Comparison of ENCODE assay signal across 9 mouse cellular contexts in genomic region chr15:99668881-99669280, GRCm38 (mm10). TPM values are rescaled to one million over a fixed set of nuclear protein-coding genes. Genes with fewer than 3 reads are reported as not detected.
A peak's percentile ranks its signal among the peaks of the same experiment; 100 is the strongest.
DNase-seq lines count a peak whose midpoint lies in the region; ATAC-seq and TF ChIP-seq lines count a peak whose summit lies in the region.
"Had no signal": no experiment of that assay in that cellular context is flagged by ENCODE, and none has a peak within 500 bp of the region (broad histone marks: within the 10 kb centered on the region; RNA-seq: fewer than 3 reads in every experiment).

No protein-coding gene starts in this region.

- no peak overlapping the region for H3K9ac ChIP-seq in heart, embryonic 12.5 days
- H3K9ac ChIP-seq in limb, embryonic 11.5 days (ENCODE audit: low read length), result no peak overlapping the region

- peaks cover 81% of the 10 kb centered on the region for H3K27me3 ChIP-seq in heart, embryonic 12.5 days (replicated peaks)
- peaks cover 54% of the 10 kb centered on the region for H3K27me3 ChIP-seq in limb, embryonic 11.5 days (ENCODE audit: control insufficient read depth, insufficient read depth, low read length)
- H3K27me3 ChIP-seq in myocyte (ENCODE audit: control insufficient read depth, insufficient read depth, insufficient read length), result peaks cover 41% of the 10 kb centered on the region

- H3ac ChIP-seq in myocyte (ENCODE audit: control insufficient read depth, insufficient read length), result no peak overlapping the region

- H3K36me3 ChIP-seq in heart, embryonic 12.5 days, result no peaks in the 10 kb centered on the region
- H3K36me3 ChIP-seq in limb, embryonic 11.5 days (ENCODE audit: control insufficient read depth, insufficient read depth, low read length), result no peaks in the 10 kb centered on the region
- H3K36me3 ChIP-seq in myocyte (ENCODE audit: control insufficient read depth, insufficient read depth), result no peaks in the 10 kb centered on the region

- ATAC-seq in heart, embryonic 12.5 days (ENCODE audit: insufficient number of reproducible peaks, low FRiP score), result no peak
- ATAC-seq in common myeloid progenitor, adult 5-6 weeks (replicated peaks; ENCODE audit: low read depth, poor library complexity, severe bottlenecking), result peak; percentile 44
- peak; percentile 77 for ATAC-seq in inflammation-experienced regulatory T-cells, adult 6 months
- ATAC-seq in limb, embryonic 11.5 days (ENCODE audit: insufficient number of reproducible peaks, low FRiP score, low TSS enrichment, low read depth), result no peak
- ATAC-seq: Patski had no signal

- H3K9me3 ChIP-seq in heart, embryonic 12.5 days (replicated peaks), result no peaks in the 10 kb centered on the region
- no peaks in the 10 kb centered on the region for H3K9me3 ChIP-seq in limb, embryonic 11.5 days (ENCODE audit: control insufficient read depth, low read length)

- peaks cover 38% of the 10 kb centered on the region for H3K4me1 ChIP-seq in heart, embryonic 12.5 days (replicated peaks)
- H3K4me1 ChIP-seq in limb, embryonic 11.5 days (ENCODE audit: control insufficient read depth, insufficient read depth, low read length), result peaks cover 11% of the 10 kb centered on the region

- TF ChIP-seq POLR2A in myocyte (IDR thresholded peaks at IDR 0.05; ENCODE audit: insufficient read length, low read depth), result no peak

- 3% methylated on average over 12 of the region's 12 CpGs for WGBS in heart, embryonic 12.5 days
- WGBS in limb, embryonic 11.5 days, result under 1% methylated on average over 12 of the region's 12 CpGs

- H3K27ac ChIP-seq in heart, embryonic 12.5 days (ENCODE audit: poor library complexity, severe bottlenecking), result no peak overlapping the region
- no peak overlapping the region for H3K27ac ChIP-seq in limb, embryonic 11.5 days (replicated peaks; ENCODE audit: low read depth, low read length)

- no peak overlapping the region for H3K4me2 ChIP-seq in heart, embryonic 12.5 days
- no peak overlapping the region for H3K4me2 ChIP-seq in limb, embryonic 11.5 days (ENCODE audit: low read depth, severe bottlenecking)
- H3K4me2 ChIP-seq in myocyte (ENCODE audit: low read depth), result no peak overlapping the region

- H3K4me3 ChIP-seq in heart, embryonic 12.5 days, result no peak overlapping the region
- H3K4me3 ChIP-seq in limb, embryonic 11.5 days (ENCODE audit: low read depth, low read length), result no peak overlapping the region
- H3K4me3 ChIP-seq in myocyte, result no peak overlapping the region

- DNase-seq in heart, adult 11 months, result peak; percentile 93
- DNase-seq in gastrocnemius, adult 8-10 months (ENCODE audit: low spot score in 2 of 2), result peak; percentile 41 to 62
- peak; percentile 83 for DNase-seq in limb, embryonic 11.5 days (ENCODE audit: low spot score)
- peak; percentile 51 to 62 for DNase-seq in spleen, postnatal 14 days (ENCODE audit: low spot score in 2 of 2)

- no peaks in the 10 kb centered on the region for H3K79me2 ChIP-seq in myocyte (ENCODE audit: control insufficient read depth, insufficient read depth)

TF ChIP-seq in myocyte, 11 proteins besides CTCF, POLR2A, EP300 and RAD21:
- TF ChIP-seq MYOG (IDR thresholded peaks at IDR 0.05; ENCODE audit: control insufficient read depth in 1 of 3, insufficient read depth in 1 of 3, insufficient read length in 2 of 3, low read depth in 2 of 3) (no peak), REST (IDR thresholded peaks at IDR 0.05; ENCODE audit: insufficient read depth, insufficient read length) (peak; percentile 89), E2F4 (IDR thresholded peaks at IDR 0.05; ENCODE audit: insufficient read depth) (no peak), TCF12 (IDR thresholded peaks at IDR 0.05; ENCODE audit: insufficient read depth, poor library complexity, severe bottlenecking) (no peak)

RNA-seq across cellular contexts. Expression of gene Asic1, which starts 1.3 kb away (rescaled TPM):
- 2.6 and 3.2 TPM in 2 replicates for polyA plus RNA-seq in heart, embryonic 12.5 days (2016; fragmentation: Nextera tagmentation; extraction: Ambion mirVana)
- not detected in 2 replicates for total RNA-seq in common myeloid progenitor, adult 5-6 weeks (2017)
- total RNA-seq in gastrocnemius, adult 8-10 months (2022), result not detected
- polyA plus RNA-seq in inflammation-experienced regulatory T-cells, adult 6 months (2017; shearing (Covaris generic)), result under 1 TPM in 2 of 3 experiments, not detected in 1; 0.20 to 0.40 TPM
- 0.57 and 0.64 TPM in 2 replicates for polyA plus RNA-seq in limb, embryonic 11.5 days (2014; fragmentation: Nextera tagmentation; extraction: Ambion mirVana)
- polyA plus RNA-seq in myocyte (2012; fragmentation: generic; extraction: Trizol), result 2.0 TPM

RNA-seq across cellular contexts. Expression of gene Racgap1, which starts 17.4 kb away (rescaled TPM):
- polyA plus RNA-seq in heart, embryonic 12.5 days (2016; fragmentation: Nextera tagmentation; extraction: Ambion mirVana), result 131 and 140 TPM in 2 replicates
- total RNA-seq in common myeloid progenitor, adult 5-6 weeks (2017), result 60.6 and 78.1 TPM in 2 replicates
- 1 to 10 TPM in 2 of 4 experiments, under 1 TPM in 2; 0.31 to 2.4 (median 1.1) TPM for total RNA-seq in gastrocnemius, adult 8-10 months (2022)
- 100 to 1,000 TPM in 1 of 3 experiments, 10 to 100 TPM in 2; 18.4 to 106 (median 18.6) TPM for polyA plus RNA-seq in inflammation-experienced regulatory T-cells, adult 6 months (2017; shearing (Covaris generic))
- 108 and 125 TPM in 2 replicates for polyA plus RNA-seq in limb, embryonic 11.5 days (2014; fragmentation: Nextera tagmentation; extraction: Ambion mirVana)
- 99.0 TPM for polyA plus RNA-seq in myocyte (2012; fragmentation: generic; extraction: Trizol)

RNA-seq across cellular contexts. Expression of gene Smarcd1, which starts 33.0 kb away (rescaled TPM):
- polyA plus RNA-seq in heart, embryonic 12.5 days (2016; fragmentation: Nextera tagmentation; extraction: Ambion mirVana), result 25.5 and 29.3 TPM in 2 replicates
- 27.9 and 34.0 TPM in 2 replicates for total RNA-seq in common myeloid progenitor, adult 5-6 weeks (2017)
- 1 to 10 TPM; 4.8 to 9.4 (median 7.2) TPM for total RNA-seq in gastrocnemius, adult 8-10 months (2022)
- polyA plus RNA-seq in inflammation-experienced regulatory T-cells, adult 6 months (2017; shearing (Covaris generic)), result 10 to 100 TPM in 2 of 3 experiments, 1 to 10 TPM in 1; 8.4 to 15.5 (median 10.5) TPM
- polyA plus RNA-seq in limb, embryonic 11.5 days (2014; fragmentation: Nextera tagmentation; extraction: Ambion mirVana), result 80.6 and 83.8 TPM in 2 replicates
- 18.9 TPM for polyA plus RNA-seq in myocyte (2012; fragmentation: generic; extraction: Trizol)

RNA-seq across cellular contexts. Expression of gene Gm17349, which starts 36.4 kb away (rescaled TPM):
- polyA plus RNA-seq in heart, embryonic 12.5 days (2016; fragmentation: Nextera tagmentation; extraction: Ambion mirVana), result not detected in 2 replicates
- not detected in 2 replicates for total RNA-seq in common myeloid progenitor, adult 5-6 weeks (2017)
- 1 to 10 TPM in 1 of 4 experiments, not detected in 3; 1.3 TPM for total RNA-seq in gastrocnemius, adult 8-10 months (2022)
- not detected for polyA plus RNA-seq in inflammation-experienced regulatory T-cells, adult 6 months (2017; shearing (Covaris generic))
- not detected in 2 replicates for polyA plus RNA-seq in limb, embryonic 11.5 days (2014; fragmentation: Nextera tagmentation; extraction: Ambion mirVana)
- polyA plus RNA-seq in myocyte (2012; fragmentation: generic; extraction: Trizol), result not detected
- polyA plus RNA-seq: Patski had no signal

RNA-seq across cellular contexts. Expression of gene Gpd1, which starts 48.4 kb away (rescaled TPM):
- polyA plus RNA-seq in heart, embryonic 12.5 days (2016; fragmentation: Nextera tagmentation; extraction: Ambion mirVana), result 0.77 and 1.1 TPM in 2 replicates
- total RNA-seq in common myeloid progenitor, adult 5-6 weeks (2017), result 0.46 and 0.82 TPM in 2 replicates
- 100 to 1,000 TPM; 446 to 550 (median 458) TPM for total RNA-seq in gastrocnemius, adult 8-10 months (2022)
- under 1 TPM in 2 of 3 experiments, not detected in 1; 0.24 to 0.39 TPM for polyA plus RNA-seq in inflammation-experienced regulatory T-cells, adult 6 months (2017; shearing (Covaris generic))
- polyA plus RNA-seq in limb, embryonic 11.5 days (2014; fragmentation: Nextera tagmentation; extraction: Ambion mirVana), result 0.07 and 0.27 TPM in 2 replicates
- 6.9 TPM for polyA plus RNA-seq in myocyte (2012; fragmentation: generic; extraction: Trizol)

Comparison
In these comparisons a context has a peak if more than half of its experiments do, and no peak if none do; other contexts are left out.
1. ATAC-seq: peak in common myeloid progenitor, adult 5-6 weeks (single experiment) and inflammation-experienced regulatory T-cells, adult 6 months (single experiment); none in heart, embryonic 12.5 days (single experiment) and limb, embryonic 11.5 days (single experiment).
2. Peak in every context shown above with its lines, with median percentiles within 50 percentile points of each other: DNase-seq.